Mouse (Mus musculus) forebrain, postnatal 0 days (tissue): ENCODE results near the gene Dnajc6. TPM values are rescaled to one million over a fixed set of nuclear protein-coding genes. Genes with fewer than 3 reads are reported as not detected.

Source experiments
- ATAC-seq: fragments of 200-750 bp; cut with Nextera tagmentation; 2 replicates; pipeline ENCODE4 v1.8.0; 2017; ENCODE audit warnings: mild to moderate bottlenecking, moderate library complexity
- DNase-seq: peaks from one replicate; pipeline ENCODE4 v3.0.0-alpha.2; 2015
- H3K27ac ChIP-seq: fragments of 300-500 bp; sonication (generic); 2 replicates; pipeline ENCODE4 v1.5.1; 2014; ENCODE audit warnings: low read depth, mild to moderate bottlenecking, antibody characterized with exemption, low read length, moderate library complexity, mixed read lengths
- H3K27me3 ChIP-seq: fragments of 300-500 bp; sonication (generic); 2 replicates; pipeline ENCODE4 v1.6.1; 2014; ENCODE audit warnings: mild to moderate bottlenecking, low read length, mixed read lengths; ENCODE audit not compliant: insufficient read depth
- H3K36me3 ChIP-seq: fragments of 300-500 bp; sonication (generic); 2 replicates; pipeline ENCODE4 v1.6.1; 2014; ENCODE audit warnings: mild to moderate bottlenecking, moderate library complexity; ENCODE audit not compliant: insufficient read depth
- H3K4me1 ChIP-seq: fragments of 300-500 bp; sonication (generic); 2 replicates; pipeline ENCODE4 v1.6.1; 2014; ENCODE audit warnings: antibody characterized with exemption; ENCODE audit not compliant: insufficient read depth
- H3K4me2 ChIP-seq: fragments of 300-500 bp; sonication (generic); 2 replicates; pipeline ENCODE4 v1.6.1; 2014; ENCODE audit warnings: low read depth, mild to moderate bottlenecking, moderate library complexity
- H3K4me3 ChIP-seq: fragments of 300-500 bp; sonication (generic); 2 replicates; pipeline ENCODE4 v1.5.1; 2014; ENCODE audit warnings: low read depth, low read length, mixed read lengths
- H3K9ac ChIP-seq: fragments of 300-500 bp; sonication (generic); 2 replicates; pipeline ENCODE4 v1.6.1; 2014; ENCODE audit warnings: mild to moderate bottlenecking
- H3K9me3 ChIP-seq: fragments of 300-500 bp; sonication (generic); 2 replicates; pipeline ENCODE4 v1.6.1; 2016; ENCODE audit warnings: low read length
- CTCF ChIP-seq: sonication (generic); IDR thresholded peaks from 2 replicates; pipeline ENCODE4 v1.5.1; 2016; ENCODE audit warnings: antibody characterized with exemption, control low read depth, low read depth
- WGBS: fragments of 180-500 bp; shearing (Covaris S2); extraction: QIAGEN DNeasy Blood & Tissue Kit; methylation state at CpG from one replicate; pipeline ENCODE4 v1.1.7; 2014; 5-methylcytosine and 5-hydroxymethylcytosine counted together
- polyA plus RNA-seq: library from polyadenylated mRNA; unstranded; fragments of >200 nt; fragmentation: Nextera tagmentation; extraction: Ambion mirVana; gene quantifications from 2 replicates; pipeline ENCODE4 v1.2.1, GENCODE M21; 2015
- total RNA-seq: library from RNA; depleted of rRNA; stranded (reverse); fragments of >200 nt; gene quantifications from 2 replicates; pipeline ENCODE4 v1.2.3, GENCODE M21; 2014

The Dnajc6 gene
- total and polyA plus RNA-seq, 2 experiments from 2014 or later: 46.0 to 153 TPM

- Histone ChIP-seq H3K36me3 (no peaks in the 10 kb centered on the region), H3K4me2 (no peak overlapping the region), H3K4me3 (no peak overlapping the region), H3K9ac (no peak overlapping the region), H3K27me3 (no peaks in the 10 kb centered on the region), H3K4me1 (no peaks in the 10 kb centered on the region), H3K9me3 (no peaks in the 10 kb centered on the region), H3K27ac (no peak overlapping the region)
- no peak for TF ChIP-seq CTCF
- 76% methylated on average over 5 of the region's 5 CpGs for WGBS
- no peak for DNase-seq
- ATAC-seq: no peak
Measured at GRCm38 (mm10) chr4:101510904-101511210, 14.4 kb downstream of the Dnajc6 start.

- no peak for TF ChIP-seq CTCF
- Histone ChIP-seq H3K9ac (no peak overlapping the region), H3K36me3 (no peaks in the 10 kb centered on the region), H3K4me2 (no peak overlapping the region), H3K4me1 (no peaks in the 10 kb centered on the region), H3K9me3 (no peaks in the 10 kb centered on the region), H3K27me3 (no peaks in the 10 kb centered on the region), H3K27ac (no peak overlapping the region), H3K4me3 (no peak overlapping the region)
- DNase-seq (no peak), ATAC-seq (no peak)
- 92% methylated on average over 5 of the region's 5 CpGs for WGBS
Measured at GRCm38 (mm10) chr4:101511768-101512521, 15.5 kb downstream of the Dnajc6 start.

GRCm38 (mm10) chr4:101513251-101513650 is 16.8 kb downstream of the Dnajc6 start:
- 96% methylated on average over 3 of the region's 3 CpGs for WGBS
- peak; percentile 47 for TF ChIP-seq CTCF
- no peaks in the 10 kb centered on the region for H3K9me3 ChIP-seq
- H3K27ac ChIP-seq: no peak overlapping the region
- H3K4me1 ChIP-seq: no peaks in the 10 kb centered on the region
- H3K4me2 ChIP-seq: no peak overlapping the region
- H3K4me3 ChIP-seq: no peak overlapping the region
- no peaks in the 10 kb centered on the region for H3K27me3 ChIP-seq
- ATAC-seq: no peak
- DNase-seq: no peak
- H3K9ac ChIP-seq: no peak overlapping the region
- no peaks in the 10 kb centered on the region for H3K36me3 ChIP-seq

GRCm38 (mm10) chr4:101515853-101516252 is 19.4 kb downstream of the Dnajc6 start:
- H3K27me3 ChIP-seq: no peaks in the 10 kb centered on the region
- H3K4me1 ChIP-seq: no peaks in the 10 kb centered on the region
- DNase-seq (no peak), ATAC-seq (no peak)
- no peaks in the 10 kb centered on the region for H3K9me3 ChIP-seq
- TF ChIP-seq CTCF: no peak
- no peaks in the 10 kb centered on the region for H3K36me3 ChIP-seq
- no peak overlapping the region for H3K4me3 ChIP-seq
- H3K27ac ChIP-seq: no peak overlapping the region
- 96% methylated on average over 14 of the region's 14 CpGs for WGBS
- no peak overlapping the region for H3K4me2 ChIP-seq
- H3K9ac ChIP-seq: no peak overlapping the region

GRCm38 (mm10) chr4:101516434-101517168 is 20.2 kb downstream of the Dnajc6 start:
- H3K9ac ChIP-seq: no peak overlapping the region

GRCm38 (mm10) chr4:101531901-101532300 is 35.5 kb downstream of the Dnajc6 start:
- H3K9me3 ChIP-seq: no peaks in the 10 kb centered on the region
- DNase-seq (no peak), ATAC-seq (no peak)
- no peak overlapping the region for H3K27ac ChIP-seq
- H3K36me3 ChIP-seq: no peaks in the 10 kb centered on the region
- TF ChIP-seq CTCF: no peak
- no peak overlapping the region for H3K4me3 ChIP-seq
- WGBS: 85% methylated on average over 4 of the region's 4 CpGs
- no peak overlapping the region for H3K4me2 ChIP-seq
- H3K4me1 ChIP-seq: no peaks in the 10 kb centered on the region
- no peak overlapping the region for H3K9ac ChIP-seq
- no peaks in the 10 kb centered on the region for H3K27me3 ChIP-seq

More at GRCm38 (mm10) chr4:101516434-101517168, 20.2 kb downstream of the Dnajc6 start:
- WGBS: 80% methylated on average over 17 of the region's 17 CpGs
- H3K4me3 ChIP-seq: no peak overlapping the region
- H3K36me3 ChIP-seq: no peaks in the 10 kb centered on the region
- no peak for TF ChIP-seq CTCF
- H3K4me1 ChIP-seq: no peaks in the 10 kb centered on the region
- DNase-seq: no peak
- no peak overlapping the region for H3K27ac ChIP-seq
- no peak for ATAC-seq
- H3K9me3 ChIP-seq: no peaks in the 10 kb centered on the region
- H3K4me2 ChIP-seq: no peak overlapping the region
- H3K27me3 ChIP-seq: no peaks in the 10 kb centered on the region

- H3K4me1 ChIP-seq: no peaks in the 10 kb centered on the region
- no peak overlapping the region for H3K9ac ChIP-seq
- no peak overlapping the region for H3K4me3 ChIP-seq
- H3K9me3 ChIP-seq: no peaks in the 10 kb centered on the region
- no peaks in the 10 kb centered on the region for H3K36me3 ChIP-seq
- DNase-seq: no peak
- no peak for TF ChIP-seq CTCF
- WGBS: 77% methylated on average over 4 of the region's 4 CpGs
- no peaks in the 10 kb centered on the region for H3K27me3 ChIP-seq
- H3K4me2 ChIP-seq: no peak overlapping the region
- H3K27ac ChIP-seq: no peak overlapping the region
- no peak for ATAC-seq
Measured at GRCm38 (mm10) chr4:101540516-101540915, 44.1 kb downstream of the Dnajc6 start.
